Mouse (Mus musculus) CH12.LX (cell line): Measurements from ENCODE around the gene Htt. TPM values are rescaled to one million over a fixed set of nuclear protein-coding genes. Genes with fewer than 3 reads are reported as not detected.

ENCODE experiments used
- DNase-seq: peaks from one replicate; pipeline ENCODE4 v3.0.0-alpha.2; 2013; ENCODE audit errors: extremely low read depth
- H3K27ac ChIP-seq: 2 replicates; pipeline ENCODE4 v1.5.1; 2012; ENCODE audit warnings: low read depth, mild to moderate bottlenecking, control low read depth, moderate library complexity; ENCODE audit not compliant: insufficient read depth
- H3K27me3 ChIP-seq: replicated peaks from 2 replicates; pipeline ENCODE3; 2012; ENCODE audit warnings: inconsistent platforms
- H3K36me3 ChIP-seq, 2 experiments: replicated peaks in 1 of 2; 2 replicates each; pipeline versions ENCODE3 to v1.6.1; 2012; ENCODE audit warnings: inconsistent platforms in 1 of 2, low read length in 1 of 2, mild to moderate bottlenecking in 1 of 2, mixed read lengths in 1 of 2, moderate library complexity in 1 of 2; ENCODE audit not compliant: control insufficient read depth in 1 of 2, insufficient read depth in 1 of 2
- H3K4me1 ChIP-seq, 2 experiments: 2 replicates each; pipeline ENCODE4 v1.6.1; 2012; ENCODE audit warnings: inconsistent platforms in 1 of 2, moderate library complexity in 1 of 2; ENCODE audit not compliant: insufficient read depth in 2 of 2, control insufficient read depth in 1 of 2
- H3K4me2 ChIP-seq: 2 replicates; pipeline ENCODE4 v1.6.1; 2012; ENCODE audit warnings: low read depth, mild to moderate bottlenecking, control low read depth; ENCODE audit not compliant: poor library complexity, insufficient read depth, severe bottlenecking
- H3K4me3 ChIP-seq, 3 experiments: fragments of 150-350 bp in 1 of 3; sonication (generic) in 1 of 3; replicated peaks in 1 of 3; 2 replicates each; pipeline versions ENCODE3 to v1.5.1; 2011 to 2012; ENCODE audit warnings: low read depth in 2 of 3, low read length in 2 of 3, mild to moderate bottlenecking in 2 of 3, moderate library complexity in 2 of 3, control low read depth in 1 of 3, improper control_type of control experiment in 1 of 3, inconsistent platforms in 1 of 3, mixed read lengths in 1 of 3; ENCODE audit not compliant: poor library complexity in 1 of 3
- H3K79me2 ChIP-seq: replicated peaks from 2 replicates; pipeline ENCODE4 v1.6.1; 2012; ENCODE audit warnings: mild to moderate bottlenecking, moderate library complexity; ENCODE audit not compliant: control insufficient read depth, poor library complexity, insufficient read depth, severe bottlenecking; ENCODE audit errors: extremely low read depth
- H3K9ac ChIP-seq: 2 replicates; pipeline ENCODE4 v1.6.1; 2012; ENCODE audit warnings: low read depth, mild to moderate bottlenecking, control low read depth, moderate library complexity; ENCODE audit not compliant: insufficient read depth
- H3K9me3 ChIP-seq: replicated peaks from 2 replicates; pipeline ENCODE3; 2012; ENCODE audit warnings: low read length, inconsistent platforms, mixed read lengths
- CHD1 ChIP-seq: IDR thresholded peaks from 2 replicates; pipeline ENCODE4 v1.6.1; 2012; ENCODE audit warnings: low read depth, low read length, improper control_type of control experiment, inconsistent platforms
- CHD2 ChIP-seq: IDR thresholded peaks from 2 replicates; pipeline ENCODE4 v1.6.1; 2011; ENCODE audit warnings: low read length, improper control_type of control experiment
- CTCF ChIP-seq, 2 experiments: IDR thresholded peaks in 1 of 2; conservative IDR thresholded peaks in 1 of 2; 2 replicates each; pipeline ENCODE4 v1.5.1; 2011 to 2012; ENCODE audit warnings: low read depth in 2 of 2, low read length in 2 of 2, improper control_type of control experiment in 1 of 2, inconsistent platforms in 1 of 2, mild to moderate bottlenecking in 1 of 2, moderate library complexity in 1 of 2
- JUND ChIP-seq: conservative IDR thresholded peaks from 2 replicates; pipeline ENCODE4 v1.6.1; 2011; ENCODE audit warnings: low read depth, low read length, improper control_type of control experiment
- MAZ ChIP-seq: IDR thresholded peaks from 2 replicates; pipeline ENCODE4 v1.6.1; 2012; ENCODE audit warnings: low read depth, mild to moderate bottlenecking, inconsistent platforms, low read length, improper control_type of control experiment, moderate library complexity
- PAX5 ChIP-seq: IDR thresholded peaks from 2 replicates; pipeline ENCODE4 v1.6.1; 2012; ENCODE audit warnings: low read length, inconsistent platforms, mixed read lengths
- POLR2AphosphoS2 ChIP-seq: IDR thresholded peaks from 2 replicates; pipeline ENCODE4 v1.6.1; 2011; ENCODE audit warnings: low read depth, low read length, improper control_type of control experiment
- RCOR1 ChIP-seq: conservative IDR thresholded peaks from 2 replicates; pipeline ENCODE4 v1.6.1; 2012; ENCODE audit warnings: low read depth, mild to moderate bottlenecking, inconsistent platforms, low read length, improper control_type of control experiment
- SIN3A ChIP-seq: IDR thresholded peaks from 2 replicates; pipeline ENCODE4 v1.6.1; 2012; ENCODE audit warnings: low read length, improper control_type of control experiment, inconsistent platforms
- TCF12 ChIP-seq: IDR thresholded peaks from 2 replicates; pipeline ENCODE4 v1.6.1; 2014; ENCODE audit warnings: low read depth, mild to moderate bottlenecking, inconsistent platforms, low read length, improper control_type of control experiment
- ZNF384 ChIP-seq: IDR thresholded peaks from 2 replicates; pipeline ENCODE4 v1.6.1; 2012; ENCODE audit warnings: low read depth, low read length, improper control_type of control experiment, inconsistent platforms
- dilution Hi-C: fragments of 300-500 bp; cut with MboI; formaldehyde crosslinking; loops from 2 replicates; pipeline ENCODE4 v1.14.3; 2020; ENCODE audit warnings: low sequenced_read_pairs; ENCODE audit not compliant: extremely low pct_unique_long_range_greater_than_20kb, extremely low pct_ligation_motif_present
- in situ Hi-C: fragments of 300-500 bp; cut with MboI; formaldehyde crosslinking; loops from 3 replicates; pipeline ENCODE4 v1.14.3; 2019; ENCODE audit warnings: low sequenced_read_pairs, low pct_ligation_motif_present, low pct_unique_long_range_greater_than_20kb, mixed read lengths
- polyA plus RNA-seq: library from polyadenylated mRNA; unstranded; fragments of >175 nt; gene quantifications from 2 replicates; pipeline ENCODE4 v1.2.1, GENCODE M21; 2012; ENCODE audit warnings: low read depth; ENCODE audit not compliant: insufficient read length
- total RNA-seq, 2 experiments: library from RNA; depleted of rRNA; stranded (reverse); fragments of 300-350 nt in 1 of 2; fragments of >200 nt in 1 of 2; gene quantifications; 2 replicates each; pipeline ENCODE4 v1.2.3; 2012 to 2014

Htt gene
- total and polyA plus RNA-seq, 3 experiments: 10.2 to 18.1 (median 18.1) TPM

GRCm38 (mm10) chr5:34923920-34924319, 162.4 kb downstream of the Htt start:
- H3K4me1 ChIP-seq: peaks cover 3 to 12% of the 10 kb centered on the region in 2 experiments; a peak in 2 of 4 replicates
- no peak for TF ChIP-seq MAZ
- no peak for TF ChIP-seq RCOR1
- no peak for TF ChIP-seq CTCF (conservative IDR thresholded peaks at IDR 0.05 in 1 of 2, IDR thresholded peaks at IDR 0.05 in 1 of 2; ENCODE audit: low read depth in 2 of 2, low read length in 2 of 2)
- TF ChIP-seq JUND: no peak
- TF ChIP-seq PAX5: no peak
- no peak for TF ChIP-seq ZNF384
- TF ChIP-seq CHD1: no peak
- no peak for TF ChIP-seq TCF12
- no peak overlapping the region for H3K9ac ChIP-seq
- in situ Hi-C loops (no loop called here), dilution Hi-C loops (no loop called here)
- no peak overlapping the region for H3K27ac ChIP-seq
- H3K79me2 ChIP-seq: no peaks in the 10 kb centered on the region
- H3K4me3 ChIP-seq: no peak overlapping the region
- no peaks in the 10 kb centered on the region for H3K27me3 ChIP-seq
- peaks cover 6 to 36% of the 10 kb centered on the region in 2 experiments for H3K36me3 ChIP-seq
- no peaks in the 10 kb centered on the region for H3K9me3 ChIP-seq
- H3K4me2 ChIP-seq: no peak overlapping the region
- DNase-seq: no peak

- Histone ChIP-seq H3K36me3 (peaks cover 6 to 36% of the 10 kb centered on the region in 2 experiments), H3K4me2 (no peak overlapping the region), H3K9ac (no peak overlapping the region), H3K9me3 (no peaks in the 10 kb centered on the region), H3K79me2 (no peaks in the 10 kb centered on the region), H3K4me1 (peaks cover 3 to 12% of the 10 kb centered on the region in 2 experiments; a peak in 2 of 4 replicates), H3K4me3 (no peak overlapping the region), H3K27ac (no peak overlapping the region), H3K27me3 (no peaks in the 10 kb centered on the region)
- in situ Hi-C loops (no loop called here), dilution Hi-C loops (no loop called here)
- no peak for TF ChIP-seq CHD2
- no peak for DNase-seq
Measured at GRCm38 (mm10) chr5:34924519-34924918, 163.0 kb downstream of the Htt start.

DNA sequence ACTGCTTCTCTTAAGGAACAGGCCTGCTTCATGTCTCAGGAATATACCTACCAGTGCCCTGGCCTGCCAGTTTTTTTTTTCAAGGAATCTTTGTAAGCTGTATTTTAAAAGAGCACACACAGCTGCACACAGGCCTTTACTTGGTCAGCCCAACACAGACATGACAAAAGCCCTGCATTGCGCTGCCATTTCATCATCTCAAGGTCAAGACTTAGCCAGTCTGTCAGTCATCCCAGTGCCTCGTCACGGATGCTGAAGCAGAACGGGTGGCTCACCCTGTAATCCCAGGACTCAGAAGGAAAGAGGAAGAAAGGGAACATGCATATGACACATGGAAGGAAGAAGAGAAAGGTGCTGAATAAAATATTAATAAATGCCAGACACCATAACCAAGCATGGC, 166.1 kb downstream of the Htt start:
- TF ChIP-seq POLR2AphosphoS2 (no peak), SIN3A (no peak), CHD2 (no peak)
- in situ Hi-C loops: no loop called here
- Histone ChIP-seq H3K27ac (no peak overlapping the region), H3K79me2 (no peaks in the 10 kb centered on the region), H3K4me3 (no peak overlapping the region), H3K4me2 (no peak overlapping the region), H3K36me3 (peaks cover 4 to 21% of the 10 kb centered on the region in 2 experiments), H3K27me3 (no peaks in the 10 kb centered on the region), H3K4me1 (peaks cover 3 to 12% of the 10 kb centered on the region in 2 experiments; a peak in 2 of 4 replicates), H3K9ac (no peak overlapping the region), H3K9me3 (no peaks in the 10 kb centered on the region)
- dilution Hi-C loops: no loop called here
- DNase-seq: no peak
